Mouse (Mus musculus) CD4-positive, CD25-positive, alpha-beta regulatory T cell, adult 2 months (primary cell): ENCODE results near the gene Eif2b5.

Experiments
- DNase-seq: peaks from one replicate; pipeline ENCODE4 v3.0.0-alpha.2; 2012; ENCODE audit warnings: low read depth, low spot score

Gene Eif2b5

GRCm38 (mm10) chr16:20537071-20537471 is 38.5 kb downstream of the Eif2b5 start:
- DNase-seq, result no peak

GRCm38 (mm10) chr16:20537601-20538320 is 39.1 kb downstream of the Eif2b5 start:
- no peak for DNase-seq

GRCm38 (mm10) chr16:20539649-20540048 is 41.0 kb downstream of the Eif2b5 start:
- no peak for DNase-seq

- DNase-seq, result no peak
Observed at GRCm38 (mm10) chr16:20540438-20540837, 41.8 kb downstream of the Eif2b5 start.

GRCm38 (mm10) chr16:20545696-20546095 is 47.1 kb downstream of the Eif2b5 start:
- DNase-seq, result no peak

- DNase-seq, result no peak
Observed at GRCm38 (mm10) chr16:20547423-20547822, 48.8 kb downstream of the Eif2b5 start.

GRCm38 (mm10) chr16:20548096-20548948 is 49.7 kb downstream of the Eif2b5 start, which contains the start of gene Abcf3:
Abcf3 (plus strand) TSS chr16:20548577.
- peak; percentile 100 for DNase-seq

GRCm38 (mm10) chr16:20549161-20549560 is 50.5 kb downstream of the Eif2b5 start:
- DNase-seq, result no peak

- no peak for DNase-seq
Observed at GRCm38 (mm10) chr16:20551691-20552090, 53.1 kb downstream of the Eif2b5 start.

- no peak for DNase-seq
Observed at GRCm38 (mm10) chr16:20552594-20552993, 54.0 kb downstream of the Eif2b5 start.

- no peak for DNase-seq
Observed at GRCm38 (mm10) chr16:20555000-20555399, 56.4 kb downstream of the Eif2b5 start.

- DNase-seq, result no peak
Observed at GRCm38 (mm10) chr16:20557381-20557780, 58.8 kb downstream of the Eif2b5 start.
